Mouse (Mus musculus) heart, embryonic 16.5 days (tissue): ENCODE results near the gene Rnf157. TPM values are rescaled to one million over a fixed set of nuclear protein-coding genes. Genes with fewer than 3 reads are reported as not detected.

Experiments
- ATAC-seq: fragments of 200-750 bp; cut with Nextera tagmentation; replicated peaks from 2 replicates; pipeline ENCODE4 v1.8.0; 2017; ENCODE audit warnings: moderate number of reproducible peaks; ENCODE audit not compliant: insufficient read depth, low FRiP score; ENCODE audit errors: extremely low read depth
- H3K27ac ChIP-seq: fragments of 300-500 bp; sonication (generic); 2 replicates; pipeline ENCODE4 v1.5.1; 2014; ENCODE audit warnings: mild to moderate bottlenecking, low read length, control low read depth, moderate library complexity
- H3K27me3 ChIP-seq: fragments of 300-500 bp; sonication (generic); 2 replicates; pipeline ENCODE4 v1.6.1; 2014; ENCODE audit warnings: low read length, mixed read lengths; ENCODE audit not compliant: control insufficient read depth, insufficient read depth
- H3K36me3 ChIP-seq: fragments of 300-500 bp; sonication (generic); 2 replicates; pipeline ENCODE4 v1.6.1; 2014; ENCODE audit not compliant: control insufficient read depth, insufficient read depth
- H3K4me1 ChIP-seq: fragments of 300-500 bp; sonication (generic); 2 replicates; pipeline ENCODE4 v1.6.1; 2014; ENCODE audit warnings: low read length, mixed read lengths; ENCODE audit not compliant: control insufficient read depth, insufficient read depth
- H3K4me2 ChIP-seq: fragments of 300-500 bp; sonication (generic); 2 replicates; pipeline ENCODE4 v1.6.1; 2014; ENCODE audit warnings: low read depth, mild to moderate bottlenecking, control low read depth, low read length
- H3K4me3 ChIP-seq: fragments of 300-500 bp; sonication (generic); 2 replicates; pipeline ENCODE4 v1.5.1; 2014; ENCODE audit warnings: mild to moderate bottlenecking, control low read depth, low read length
- H3K9ac ChIP-seq: fragments of 300-500 bp; sonication (generic); 2 replicates; pipeline ENCODE4 v1.6.1; 2014; ENCODE audit warnings: low read length, control low read depth
- H3K9me3 ChIP-seq: fragments of 300-500 bp; sonication (generic); replicated peaks from 2 replicates; pipeline ENCODE4 v1.6.1; 2016; ENCODE audit warnings: low read length; ENCODE audit not compliant: control insufficient read depth
- WGBS: fragments of 180-500 bp; shearing (Covaris S2); extraction: QIAGEN DNeasy Blood & Tissue Kit; methylation state at CpG from one replicate; pipeline ENCODE4 v1.1.7; 2014; 5-methylcytosine and 5-hydroxymethylcytosine counted together
- polyA plus RNA-seq: library from polyadenylated mRNA; unstranded; fragments of >200 nt; fragmentation: Nextera tagmentation; extraction: Ambion mirVana; gene quantifications from 2 replicates; pipeline ENCODE4 v1.2.1, GENCODE M21; 2015

The Rnf157 gene
- polyA plus RNA-seq, 1 experiment from 2014 or later, result 11.6 TPM

- Histone ChIP-seq H3K27me3 (peaks cover 23% of the 10 kb centered on the region), H3K27ac (no peak overlapping the region), H3K9ac (no peak overlapping the region), H3K4me1 (peaks cover 7% of the 10 kb centered on the region), H3K36me3 (no peaks in the 10 kb centered on the region), H3K4me2 (peak overlapping the region; percentile 90), H3K4me3 (peak overlapping the region; percentile 21), H3K9me3 (no peaks in the 10 kb centered on the region)
- 24% methylated on average over 31 of the region's 31 CpGs for WGBS
- ATAC-seq, result no peak
These were observed 79.1 kb downstream of the Rnf157 start for GRCm38 (mm10) chr11:116333526-116334416.

- H3K4me3 ChIP-seq, result no peak overlapping the region
- no peaks in the 10 kb centered on the region for H3K9me3 ChIP-seq
- no peak overlapping the region for H3K9ac ChIP-seq
- H3K36me3 ChIP-seq, result no peaks in the 10 kb centered on the region
- WGBS, result 88% methylated on average over 3 of the region's 3 CpGs
- peaks cover 7% of the 10 kb centered on the region for H3K4me1 ChIP-seq
- H3K4me2 ChIP-seq, result no peak overlapping the region
- H3K27me3 ChIP-seq, result peaks cover 23% of the 10 kb centered on the region
- no peak for ATAC-seq
- no peak overlapping the region for H3K27ac ChIP-seq
These were observed 79.9 kb downstream of the Rnf157 start for GRCm38 (mm10) chr11:116332983-116333270.

GRCm38 (mm10) chr11:116332232-116332982, 80.4 kb downstream of the Rnf157 start:
- Histone ChIP-seq H3K4me2 (no peak overlapping the region), H3K9ac (no peak overlapping the region), H3K9me3 (no peaks in the 10 kb centered on the region), H3K4me1 (peaks cover 7% of the 10 kb centered on the region), H3K27me3 (peaks cover 23% of the 10 kb centered on the region), H3K36me3 (no peaks in the 10 kb centered on the region), H3K27ac (no peak overlapping the region), H3K4me3 (no peak overlapping the region)
- 51% methylated on average over 19 of the region's 19 CpGs for WGBS
- no peak for ATAC-seq

- no peaks in the 10 kb centered on the region for H3K9me3 ChIP-seq
- 77% methylated on average over 7 of the region's 7 CpGs for WGBS
- no peak overlapping the region for H3K4me3 ChIP-seq
- no peak overlapping the region for H3K9ac ChIP-seq
- no peak overlapping the region for H3K4me2 ChIP-seq
- no peak overlapping the region for H3K27ac ChIP-seq
- no peaks in the 10 kb centered on the region for H3K36me3 ChIP-seq
- H3K4me1 ChIP-seq, result peaks cover 3% of the 10 kb centered on the region; the same call in 1 of the 2 replicates
- H3K27me3 ChIP-seq, result peaks cover 23% of the 10 kb centered on the region
- no peak for ATAC-seq
These were observed 82.7 kb downstream of the Rnf157 start for GRCm38 (mm10) chr11:116330211-116330518.

GRCm38 (mm10) chr11:116329314-116330210, 83.3 kb downstream of the Rnf157 start:
- H3K27ac ChIP-seq, result no peak overlapping the region
- ATAC-seq, result peak; percentile 30; the same call in 1 of the 2 replicates
- no peaks in the 10 kb centered on the region for H3K9me3 ChIP-seq
- WGBS, result 54% methylated on average over 18 of the region's 18 CpGs
- H3K4me3 ChIP-seq, result no peak overlapping the region
- H3K27me3 ChIP-seq, result peaks cover 17% of the 10 kb centered on the region
- H3K4me1 ChIP-seq, result peaks cover 3% of the 10 kb centered on the region; the same call in 1 of the 2 replicates
- H3K9ac ChIP-seq, result peak overlapping the region; percentile 42; the same call in 1 of the 2 replicates
- no peak overlapping the region for H3K4me2 ChIP-seq
- H3K36me3 ChIP-seq, result no peaks in the 10 kb centered on the region

- ATAC-seq, result no peak
- WGBS, result 69% methylated on average over 7 of the region's 7 CpGs
- H3K9me3 ChIP-seq, result no peaks in the 10 kb centered on the region
- no peak overlapping the region for H3K4me2 ChIP-seq
- H3K9ac ChIP-seq, result no peak overlapping the region
- no peak overlapping the region for H3K4me3 ChIP-seq
- no peak overlapping the region for H3K27ac ChIP-seq
- no peaks in the 10 kb centered on the region for H3K27me3 ChIP-seq
- H3K4me1 ChIP-seq, result peaks cover 3% of the 10 kb centered on the region; the same call in 1 of the 2 replicates
- H3K36me3 ChIP-seq, result no peaks in the 10 kb centered on the region
These were observed 85.7 kb downstream of the Rnf157 start for GRCm38 (mm10) chr11:116326963-116327603.

GRCm38 (mm10) chr11:116318719-116319659, 93.8 kb downstream of the Rnf157 start:
- H3K4me2 ChIP-seq, result peak overlapping the region; percentile 95
- no peak overlapping the region for H3K27ac ChIP-seq
- no peaks in the 10 kb centered on the region for H3K27me3 ChIP-seq
- H3K36me3 ChIP-seq, result no peaks in the 10 kb centered on the region
- H3K9me3 ChIP-seq, result no peaks in the 10 kb centered on the region
- H3K9ac ChIP-seq, result peak overlapping the region; percentile 77
- under 1% methylated on average over 41 of the region's 41 CpGs for WGBS
- ATAC-seq, result peak; percentile 85
- 0 out of 2 replicates have a peak, but pooled peaks cover 5% of the 10 kb centered on the region for H3K4me1 ChIP-seq
- H3K4me3 ChIP-seq, result peak overlapping the region; percentile 53

- Histone ChIP-seq H3K36me3 (no peaks in the 10 kb centered on the region), H3K4me2 (no peak overlapping the region), H3K27me3 (no peaks in the 10 kb centered on the region), H3K9me3 (no peaks in the 10 kb centered on the region), H3K27ac (no peak overlapping the region; the same call in 1 of the 2 replicates), H3K4me1 (no peaks in the 10 kb centered on the region), H3K4me3 (no peak overlapping the region), H3K9ac (no peak overlapping the region)
- WGBS, result 45% methylated on average over 8 of the region's 8 CpGs
- ATAC-seq, result no peak
These were observed 100.5 kb downstream of the Rnf157 start for GRCm38 (mm10) chr11:116312359-116312758.
